Mouse (Mus musculus): ENCODE measurements around the gene Rasal2.

GRCm38 (mm10) chr1:157178988-157179764 lies 233.2 kb downstream of the Rasal2 start:
- no peak for TF ChIP-seq CTCF (IDR thresholded peaks at IDR 0.05; ENCODE audit: control insufficient read depth, insufficient read depth, insufficient replicate concordance, low read depth, low read length)
- no peak for TF ChIP-seq POLR2A (IDR thresholded peaks at IDR 0.05; ENCODE audit: control insufficient read depth, low read depth, low read length)
